Mouse (Mus musculus) macrophage (primary cell): ENCODE measurements around the gene Htr3a. TPM values are rescaled to one million over a fixed set of nuclear protein-coding genes. Genes with fewer than 3 reads are reported as not detected.

Experiments used
- H3K27ac ChIP-seq: fragments of 350-480 bp; formaldehyde crosslinking; 2 replicates; pipeline ENCODE4 v1.9.0; 2021
- H3K36me3 ChIP-seq: fragments of 350-480 bp; formaldehyde crosslinking; 2 replicates; pipeline ENCODE4 v1.9.0; 2021; ENCODE audit errors: inconsistent target
- H3K4me3 ChIP-seq: fragments of 350-480 bp; formaldehyde crosslinking; 2 replicates; pipeline ENCODE4 v1.9.0; 2021; ENCODE audit errors: inconsistent target
- H3K79me2 ChIP-seq: fragments of 350-480 bp; formaldehyde crosslinking; 2 replicates; pipeline ENCODE4 v1.9.0; 2021; ENCODE audit errors: inconsistent target
- whole genome bisulfite sequencing: methylation state at CpG from one replicate; pipeline ENCODE4 v1.1.7; 2026; ENCODE audit warnings: inconsistent platforms; ENCODE audit not compliant: missing documents; 5-methylcytosine and 5-hydroxymethylcytosine counted together
- polyA plus RNA-seq: library from polyadenylated mRNA; stranded (reverse); fragments of 250-400 nt; gene quantifications from 3 replicates; pipeline ENCODE4 v1.2.4, GENCODE M21; 2018; ENCODE audit warnings: inconsistent platforms
- total RNA-seq, 78 experiments: library from RNA; depleted of rRNA; stranded (reverse); fragments of 250-400 nt; gene quantifications; 1 replicate in 9 of 78; 2 replicates in 24 of 78; 3 replicates in 43 of 78; 4 replicates in 2 of 78; pipeline ENCODE4 v1.2.4; 2018; ENCODE audit warnings: inconsistent platforms in 56 of 78

The Htr3a gene
- not detected for total RNA-seq (2018; cell fraction: chromatin; rRNA removed)
- not detected for total RNA-seq (2018; cell fraction: cytosol; rRNA removed)
- total RNA-seq (2018; cell fraction: nucleus; rRNA removed): not detected
- polyA plus RNA-seq: not detected in 3 replicates

GRCm38 (mm10) chr9:48910885-48911537 lies at the start of gene Htr3a:
Gene Htr3a, minus strand, starts transcription at chr9:48911099.
- WGBS: 33% methylated on average over 7 of the region's 9 CpGs
- Histone ChIP-seq H3K27ac (no peak within 1 kb of the TSS), H3K79me2 (no peaks in the 10 kb centered on the region), H3K36me3 (no peaks in the 10 kb centered on the region), H3K4me3 (no peak within 1 kb of the TSS)

GRCm38 (mm10) chr9:48947565-48947964 lies 36.7 kb upstream of the Htr3a start:
- WGBS: 82% methylated on average over 4 of the region's 4 CpGs
- Histone ChIP-seq H3K4me3 (no peak overlapping the region), H3K27ac (no peak overlapping the region)

GRCm38 (mm10) chr9:48942349-48942748 lies 31.4 kb upstream of the Htr3a start:
- Histone ChIP-seq H3K79me2 (no peaks in the 10 kb centered on the region), H3K36me3 (no peaks in the 10 kb centered on the region), H3K4me3 (no peak overlapping the region), H3K27ac (no peak overlapping the region)
- 77% methylated on average over 1 of the region's 1 CpGs for WGBS

More at GRCm38 (mm10) chr9:48947565-48947964, 36.7 kb upstream of the Htr3a start:
- H3K36me3 ChIP-seq: no peaks in the 10 kb centered on the region
- H3K79me2 ChIP-seq: no peaks in the 10 kb centered on the region

GRCm38 (mm10) chr9:48929436-48929835 lies 18.5 kb upstream of the Htr3a start:
- Histone ChIP-seq H3K27ac (no peak overlapping the region), H3K4me3 (no peak overlapping the region), H3K36me3 (no peaks in the 10 kb centered on the region), H3K79me2 (no peaks in the 10 kb centered on the region)
- WGBS: 80% methylated on average over 5 of the region's 5 CpGs

- Histone ChIP-seq H3K79me2 (no peaks in the 10 kb centered on the region), H3K4me3 (no peak overlapping the region), H3K36me3 (no peaks in the 10 kb centered on the region), H3K27ac (no peak overlapping the region)
- 81% methylated on average over 3 of the region's 3 CpGs for WGBS
These were observed 17.9 kb upstream of the Htr3a start for GRCm38 (mm10) chr9:48928781-48929180.

GRCm38 (mm10) chr9:48916011-48916788 lies 5.3 kb upstream of the Htr3a start:
- WGBS: 89% methylated on average over 18 of the region's 18 CpGs
- H3K27ac ChIP-seq: no peak overlapping the region
- H3K36me3 ChIP-seq: no peaks in the 10 kb centered on the region
- H3K79me2 ChIP-seq: no peaks in the 10 kb centered on the region
- no peak overlapping the region for H3K4me3 ChIP-seq

- Histone ChIP-seq H3K36me3 (no peaks in the 10 kb centered on the region), H3K79me2 (no peaks in the 10 kb centered on the region), H3K27ac (no peak overlapping the region), H3K4me3 (no peak overlapping the region)
- WGBS: 89% methylated on average over 5 of the region's 5 CpGs
These were observed 6.5 kb downstream of the Htr3a start for GRCm38 (mm10) chr9:48904421-48904820.

GRCm38 (mm10) chr9:48903766-48904165 lies 7.1 kb downstream of the Htr3a start:
- Histone ChIP-seq H3K27ac (no peak overlapping the region), H3K4me3 (no peak overlapping the region), H3K79me2 (no peaks in the 10 kb centered on the region), H3K36me3 (no peaks in the 10 kb centered on the region)
- 83% methylated on average over 2 of the region's 2 CpGs for WGBS

GRCm38 (mm10) chr9:48898551-48898950 lies 12.3 kb downstream of the Htr3a start:
- no peaks in the 10 kb centered on the region for H3K36me3 ChIP-seq
- no peaks in the 10 kb centered on the region for H3K79me2 ChIP-seq
- H3K4me3 ChIP-seq: no peak overlapping the region
- no peak overlapping the region for H3K27ac ChIP-seq
- 28% methylated on average over 8 of the region's 8 CpGs for WGBS

GRCm38 (mm10) chr9:48895819-48896536 lies 14.9 kb downstream of the Htr3a start:
- WGBS: 43% methylated on average over 13 of the region's 18 CpGs
- Histone ChIP-seq H3K79me2 (no peaks in the 10 kb centered on the region), H3K27ac (no peak overlapping the region), H3K4me3 (no peak overlapping the region), H3K36me3 (no peaks in the 10 kb centered on the region)

GRCm38 (mm10) chr9:48894755-48895154 lies 16.1 kb downstream of the Htr3a start:
- Histone ChIP-seq H3K4me3 (no peak overlapping the region), H3K27ac (no peak overlapping the region), H3K36me3 (no peaks in the 10 kb centered on the region), H3K79me2 (no peaks in the 10 kb centered on the region)
- 77% methylated on average over 6 of the region's 6 CpGs for WGBS

- H3K4me3 ChIP-seq: no peak overlapping the region
- WGBS: 31% methylated on average over 3 of the region's 3 CpGs
- H3K79me2 ChIP-seq: no peaks in the 10 kb centered on the region
- H3K36me3 ChIP-seq: no peaks in the 10 kb centered on the region
- no peak overlapping the region for H3K27ac ChIP-seq
These were observed 16.9 kb downstream of the Htr3a start for GRCm38 (mm10) chr9:48893986-48894385.

GRCm38 (mm10) chr9:48889093-48889492 lies 21.8 kb downstream of the Htr3a start:
- Histone ChIP-seq H3K79me2 (no peaks in the 10 kb centered on the region), H3K36me3 (no peaks in the 10 kb centered on the region), H3K27ac (no peak overlapping the region), H3K4me3 (no peak overlapping the region)
- 78% methylated on average over 6 of the region's 7 CpGs for WGBS

GRCm38 (mm10) chr9:48872896-48873295 lies 38.0 kb downstream of the Htr3a start:
- Histone ChIP-seq H3K36me3 (no peaks in the 10 kb centered on the region), H3K79me2 (no peaks in the 10 kb centered on the region), H3K27ac (no peak overlapping the region), H3K4me3 (no peak overlapping the region)
- 89% methylated on average over 8 of the region's 8 CpGs for WGBS
